Mouse (Mus musculus): ENCODE results near the gene Rcc2. TPM values are rescaled to one million over a fixed set of nuclear protein-coding genes. Genes with fewer than 3 reads are reported as not detected.
A peak's percentile ranks its signal among the peaks of the same experiment; 100 is the strongest.

The Rcc2 gene
- total and polyA plus RNA-seq, 3 experiments: 254 to 427 (median 270) TPM

DNA sequence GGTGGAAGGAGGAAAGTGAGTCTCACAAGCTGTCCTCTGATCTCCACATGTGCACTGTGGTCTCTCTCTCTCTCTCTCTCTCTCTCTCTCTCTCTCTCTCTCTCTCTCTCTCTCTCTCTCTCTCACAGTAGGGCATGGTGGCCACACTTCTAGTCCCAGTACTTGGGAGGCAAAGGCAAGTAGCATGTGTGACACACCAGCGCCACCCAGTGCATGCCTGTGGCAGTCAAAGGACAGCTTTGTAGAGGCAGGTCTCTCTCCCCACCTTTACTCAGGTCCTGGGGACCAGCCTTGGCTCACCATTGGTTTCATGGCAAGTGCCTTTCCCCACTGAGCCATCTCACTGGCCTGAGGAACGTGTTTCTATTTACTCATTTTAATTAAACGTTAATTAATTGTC lies 44.3 kb downstream of the Rcc2 start:
- Histone ChIP-seq H3K4me3 (ENCODE audit: control insufficient read depth in 1 of 2, insufficient read depth in 1 of 2, low read depth in 2 of 2, low read length in 2 of 2) (no peak overlapping the region), H3K79me2 (ENCODE audit: control insufficient read depth, insufficient read depth, low read length, poor library complexity) (no peaks in the 10 kb centered on the region)

DNA sequence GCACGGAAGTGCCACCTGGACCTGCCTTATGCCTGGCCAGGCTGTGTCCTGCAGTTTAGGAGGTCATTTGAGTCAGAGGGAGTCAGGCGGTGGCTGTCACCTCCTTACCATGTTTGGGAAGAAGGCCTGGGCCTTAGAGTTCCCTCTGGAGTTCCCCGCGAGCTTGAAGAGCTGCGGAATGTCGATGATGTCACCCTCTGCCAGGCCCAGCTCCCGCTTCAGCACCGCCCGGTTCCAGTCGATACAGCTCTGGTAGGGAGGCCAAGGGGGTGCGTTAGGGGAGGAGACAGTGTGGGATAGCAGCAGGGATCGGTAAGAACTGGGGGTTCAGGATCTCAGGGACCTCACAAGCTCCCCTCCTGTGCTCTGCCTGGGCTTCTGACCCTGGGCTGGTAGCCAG lies 47.6 kb downstream of the Rcc2 start:
- Histone ChIP-seq H3K36me3 (ENCODE audit: control insufficient read depth in 1 of 2, insufficient read depth in 2 of 2, low read length in 2 of 2) (no peaks in the 10 kb centered on the region), H3K4me1 (ENCODE audit: control insufficient read depth in 1 of 2, insufficient read depth in 2 of 2, low read length in 2 of 2) (no peaks in the 10 kb centered on the region; a peak in 1 of 4 replicates)
- no peak for TF ChIP-seq TAL1 (IDR thresholded peaks at IDR 0.05; ENCODE audit: low read length)
- no peak for TF ChIP-seq SMC3 (IDR thresholded peaks at IDR 0.05; ENCODE audit: low read depth, low read length)
- TF ChIP-seq ELF1 (IDR thresholded peaks at IDR 0.05; ENCODE audit: low read depth, low read length): no peak
- no peak for TF ChIP-seq GATA1 (IDR thresholded peaks at IDR 0.05; ENCODE audit: low read depth, low read length)
- no peak for TF ChIP-seq MEF2A (IDR thresholded peaks at IDR 0.05; ENCODE audit: extremely low read depth, insufficient replicate concordance, low read depth, low read length, poor library complexity, severe bottlenecking)
- TF ChIP-seq EP300 (IDR thresholded peaks at IDR 0.05; ENCODE audit: low read depth in 1 of 2, low read length in 2 of 2): no peak
- no peak for TF ChIP-seq CHD2 (IDR thresholded peaks at IDR 0.05; ENCODE audit: low read length)
- no peak for TF ChIP-seq MAX (IDR thresholded peaks at IDR 0.05; ENCODE audit: low read length)
- TF ChIP-seq RAD21 (IDR thresholded peaks at IDR 0.05; ENCODE audit: low read depth, low read length): no peak
- TF ChIP-seq ZKSCAN1 (IDR thresholded peaks at IDR 0.05; ENCODE audit: low read depth, low read length): no peak
- TF ChIP-seq POLR2A (IDR thresholded peaks at IDR 0.05; ENCODE audit: control insufficient read depth in 1 of 2, insufficient read depth in 1 of 2, low read depth in 1 of 2, low read length in 2 of 2, poor library complexity in 1 of 2): no peak
- no peak for TF ChIP-seq NRF1 (IDR thresholded peaks at IDR 0.05; ENCODE audit: insufficient read depth, low read depth, low read length, poor library complexity, severe bottlenecking)
- TF ChIP-seq ZMIZ1 (IDR thresholded peaks at IDR 0.05; ENCODE audit: low read depth, low read length): no peak
- no peak for TF ChIP-seq USF2 (IDR thresholded peaks at IDR 0.05; ENCODE audit: borderline replicate concordance in 1 of 2, insufficient read depth in 1 of 2, low read depth in 1 of 2, low read length in 2 of 2)
- no peak for TF ChIP-seq RCOR1 (IDR thresholded peaks at IDR 0.05; ENCODE audit: low read depth, low read length)
- no peak for TF ChIP-seq ZC3H11A (IDR thresholded peaks at IDR 0.05; ENCODE audit: low read depth, low read length)

More for the DNA sequence above, 44.3 kb downstream of the Rcc2 start:
- H3K4me1 ChIP-seq (ENCODE audit: control insufficient read depth in 1 of 2, insufficient read depth in 2 of 2, low read length in 2 of 2): peaks cover 0 to 5% of the 10 kb centered on the region in 2 experiments; a peak in 1 of 4 replicates
- DNase-seq (ENCODE audit: low read depth, low spot score): peak; percentile 67
- H3K27ac ChIP-seq (ENCODE audit: control insufficient read depth, low read depth, low read length): no peak overlapping the region
- TF ChIP-seq GABPA (IDR thresholded peaks at IDR 0.05; ENCODE audit: low read depth, low read length): no peak
- TF ChIP-seq MAFK (IDR thresholded peaks at IDR 0.05; ENCODE audit: borderline replicate concordance, low read depth, low read length): no peak
- no peak for TF ChIP-seq NELFE (IDR thresholded peaks at IDR 0.05; ENCODE audit: low read depth, low read length)
- no peak for TF ChIP-seq USF1 (IDR thresholded peaks at IDR 0.05; ENCODE audit: low read depth, low read length)
- TF ChIP-seq MYC (IDR thresholded peaks at IDR 0.05; ENCODE audit: low read depth, low read length): no peak
- TF ChIP-seq USF2 (IDR thresholded peaks at IDR 0.05; ENCODE audit: borderline replicate concordance in 1 of 2, insufficient read depth in 1 of 2, low read depth in 1 of 2, low read length in 2 of 2): no peak
- TF ChIP-seq TBP (IDR thresholded peaks at IDR 0.05; ENCODE audit: low read depth, low read length): no peak
- no peak for TF ChIP-seq HCFC1 (IDR thresholded peaks at IDR 0.05; ENCODE audit: low read depth, low read length)
- TF ChIP-seq CTCF (IDR thresholded peaks at IDR 0.05 in 2 of 3, conservative IDR thresholded peaks at IDR 0.05 in 1 of 3; ENCODE audit: control insufficient read depth in 1 of 3, insufficient read depth in 1 of 3, low read depth in 2 of 3, low read length in 3 of 3, poor library complexity in 1 of 3, severe bottlenecking in 1 of 3): peak; percentile 69 to 82 (median 81)
- TF ChIP-seq RAD21 (IDR thresholded peaks at IDR 0.05; ENCODE audit: low read depth, low read length): peak; percentile 83
- TF ChIP-seq SMC3 (IDR thresholded peaks at IDR 0.05; ENCODE audit: low read depth, low read length): peak; percentile 77
- TF ChIP-seq EP300 (IDR thresholded peaks at IDR 0.05; ENCODE audit: low read depth in 1 of 2, low read length in 2 of 2): no peak
- TF ChIP-seq JUND (IDR thresholded peaks at IDR 0.05; ENCODE audit: low read depth, low read length): peak; percentile 81; the same call in 1 of the 2 replicates
- TF ChIP-seq E2F4 (IDR thresholded peaks at IDR 0.05; ENCODE audit: borderline replicate concordance, low read depth, low read length): no peak
- TF ChIP-seq ZC3H11A (IDR thresholded peaks at IDR 0.05; ENCODE audit: low read depth, low read length): peak; percentile 73
- TF ChIP-seq MXI1 (IDR thresholded peaks at IDR 0.05; ENCODE audit: low read depth, low read length): no peak
- H3K9me3 ChIP-seq (replicated peaks; ENCODE audit: insufficient read depth, low read length): no peaks in the 10 kb centered on the region
- H3K27me3 ChIP-seq (ENCODE audit: control insufficient read depth in 1 of 2, insufficient read depth in 2 of 2, low read length in 2 of 2): peaks cover 0 to 6% of the 10 kb centered on the region in 2 experiments; a peak in 2 of 4 replicates
- no peak overlapping the region for H3K9ac ChIP-seq (ENCODE audit: control insufficient read depth, low read depth, low read length, poor library complexity, severe bottlenecking)
- H3K36me3 ChIP-seq (ENCODE audit: control insufficient read depth in 1 of 2, insufficient read depth in 2 of 2, low read length in 2 of 2): no peaks in the 10 kb centered on the region

More for the DNA sequence above, 47.6 kb downstream of the Rcc2 start:
- Histone ChIP-seq H3K27ac (ENCODE audit: control insufficient read depth, low read depth, low read length) (no peak overlapping the region), H3K27me3 (ENCODE audit: control insufficient read depth in 1 of 2, insufficient read depth in 2 of 2, low read length in 2 of 2) (peaks cover 0 to 6% of the 10 kb centered on the region in 2 experiments; a peak in 2 of 4 replicates), H3K9ac (ENCODE audit: control insufficient read depth, low read depth, low read length, poor library complexity, severe bottlenecking) (no peak overlapping the region), H3K9me3 (replicated peaks; ENCODE audit: insufficient read depth, low read length) (no peaks in the 10 kb centered on the region), H3K79me2 (ENCODE audit: control insufficient read depth, insufficient read depth, low read length, poor library complexity) (no peaks in the 10 kb centered on the region), H3K4me3 (ENCODE audit: control insufficient read depth in 1 of 2, insufficient read depth in 1 of 2, low read depth in 2 of 2, low read length in 2 of 2) (no peak overlapping the region)
- DNase-seq (ENCODE audit: low read depth, low spot score): no peak
